Mouse (Mus musculus) urinary bladder, postnatal 10 days (tissue): ENCODE measurements around the gene Lcn10.
"Not testable (repeated sequence)": the region's sequence is repeated elsewhere in the genome, so short reads cannot be mapped to it uniquely, and the experiment has no call there.

Source experiments
- DNase-seq: peaks from one replicate; pipeline ENCODE4 v3.0.0; 2022; ENCODE audit warnings: low spot score

Lcn10 gene

DNA sequence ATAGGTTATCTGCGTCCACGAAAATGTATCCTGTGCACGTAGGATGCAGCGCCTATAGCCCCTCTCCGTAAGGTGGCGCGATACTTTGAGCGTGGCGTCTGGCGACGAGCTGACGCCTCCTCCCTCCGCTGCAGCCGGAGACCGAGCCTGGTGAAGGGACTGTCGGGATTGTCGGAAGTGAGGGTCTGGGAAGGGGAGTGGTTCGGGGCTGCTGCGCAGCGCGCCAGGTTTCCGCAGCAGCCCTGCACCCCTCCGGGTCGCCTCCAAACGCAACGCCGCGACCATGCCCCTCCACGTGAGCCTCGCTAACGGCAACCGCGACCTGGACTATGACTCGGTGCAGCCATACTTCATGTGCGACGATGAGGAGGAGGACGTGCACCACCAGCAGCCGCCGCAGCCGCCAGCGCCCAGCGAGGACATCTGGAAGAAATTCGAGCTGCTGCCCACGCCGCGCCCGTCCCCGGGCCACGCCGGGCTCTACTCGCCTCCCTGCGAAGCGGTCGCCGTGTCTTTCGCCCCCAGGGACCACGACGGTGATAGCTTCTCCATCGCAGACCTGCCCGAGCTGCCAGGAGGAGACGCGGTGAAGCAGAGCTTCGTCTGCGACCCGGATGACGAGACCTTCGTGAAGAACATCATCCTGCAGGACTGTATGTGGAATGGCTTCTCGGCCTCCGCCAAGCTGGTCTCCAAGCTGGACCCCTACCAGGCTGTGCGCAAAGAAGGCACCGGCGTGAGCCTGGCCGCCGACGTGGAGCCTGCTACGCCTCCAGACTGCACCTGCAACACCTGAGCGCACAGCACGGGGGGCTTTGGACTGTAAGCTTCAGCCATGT is 24.3 kb downstream of the Lcn10 start, which contains the start of gene Bmyc:
TSS of gene Bmyc (plus strand) at position 97 of the 839 bp plus-strand sequence.
- DNase-seq, result no peak

DNA sequence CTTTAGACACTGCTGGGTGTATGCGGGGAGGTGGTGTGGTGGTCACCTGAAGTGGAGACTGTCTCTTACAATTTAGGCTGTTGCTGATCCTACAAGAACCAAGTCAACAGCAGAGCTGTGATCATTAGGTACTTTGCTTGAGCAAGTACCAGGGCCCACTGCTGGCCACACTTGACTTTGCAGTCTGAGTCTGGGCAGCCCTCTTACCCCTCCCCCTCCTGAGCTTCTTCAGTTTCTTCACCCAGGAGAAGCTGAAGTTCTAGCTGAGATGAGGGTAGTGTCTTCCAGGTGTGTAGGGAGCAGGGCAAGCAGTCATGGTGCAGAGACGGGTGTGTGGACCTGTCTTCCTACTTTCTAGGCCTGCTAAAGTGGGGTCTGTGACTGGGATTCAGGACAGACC is 25.6 kb downstream of the Lcn10 start:
- no peak for DNase-seq

DNA sequence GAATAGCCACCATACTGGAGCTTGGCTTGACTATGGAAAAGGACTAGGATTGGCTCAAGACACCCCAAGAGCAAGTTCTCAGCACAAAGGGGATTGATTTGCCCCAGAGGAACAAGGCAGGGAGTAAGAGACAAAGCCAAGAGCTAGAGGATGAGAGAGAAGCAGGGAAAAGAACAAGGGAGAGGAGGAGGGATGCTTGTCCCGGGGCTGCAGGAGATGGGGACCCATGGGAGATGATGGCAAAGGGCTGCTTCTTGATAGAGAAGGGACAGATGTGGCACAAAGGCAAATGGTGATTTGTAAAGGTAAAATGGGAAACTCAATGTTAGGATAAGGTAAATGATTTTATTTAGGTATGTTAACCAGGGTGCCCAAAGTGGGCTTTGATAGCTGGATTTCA is 26.5 kb downstream of the Lcn10 start:
- not testable (repeated sequence) for DNase-seq

DNA sequence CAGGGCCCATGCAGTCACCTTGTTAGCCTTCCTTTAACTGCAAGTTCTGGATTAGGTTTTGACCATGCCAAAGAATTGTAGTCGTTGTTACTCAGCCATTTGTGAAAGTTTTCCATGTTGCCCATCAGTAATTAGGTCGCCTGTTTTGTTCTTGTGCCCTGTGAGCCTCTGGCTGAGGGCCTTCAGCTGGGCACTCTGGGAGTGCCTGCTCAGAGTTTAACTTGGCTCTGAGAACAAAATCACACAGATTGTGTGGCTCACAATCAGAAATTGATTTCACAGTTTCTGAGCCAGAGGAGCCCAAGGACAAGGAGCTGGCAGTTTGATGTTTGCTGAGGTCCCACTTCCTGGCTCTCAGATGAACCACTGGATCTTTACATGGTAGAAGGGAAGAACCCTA is 27.3 kb downstream of the Lcn10 start:
- not testable (repeated sequence) for DNase-seq

DNA sequence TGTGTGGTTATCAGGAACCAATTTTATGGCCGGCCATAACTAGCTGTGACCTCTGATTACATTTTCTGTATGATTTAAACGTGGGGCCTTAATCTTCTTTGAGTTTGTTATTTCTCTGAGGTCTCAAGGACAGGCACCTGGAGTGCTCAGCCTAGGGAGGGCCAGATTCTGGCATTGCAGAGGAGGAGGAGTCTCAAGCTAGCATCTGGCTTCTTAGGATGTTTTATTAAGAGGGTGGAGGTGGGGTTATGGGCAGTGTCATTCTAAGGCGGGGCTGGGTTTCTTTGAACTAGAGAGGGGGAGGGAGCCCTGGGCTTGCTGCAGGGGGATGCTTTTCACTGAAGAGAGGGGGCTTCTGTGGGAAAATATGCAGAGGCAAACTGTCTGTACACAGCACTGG is 29.1 kb downstream of the Lcn10 start:
- not testable (repeated sequence) for DNase-seq

DNA sequence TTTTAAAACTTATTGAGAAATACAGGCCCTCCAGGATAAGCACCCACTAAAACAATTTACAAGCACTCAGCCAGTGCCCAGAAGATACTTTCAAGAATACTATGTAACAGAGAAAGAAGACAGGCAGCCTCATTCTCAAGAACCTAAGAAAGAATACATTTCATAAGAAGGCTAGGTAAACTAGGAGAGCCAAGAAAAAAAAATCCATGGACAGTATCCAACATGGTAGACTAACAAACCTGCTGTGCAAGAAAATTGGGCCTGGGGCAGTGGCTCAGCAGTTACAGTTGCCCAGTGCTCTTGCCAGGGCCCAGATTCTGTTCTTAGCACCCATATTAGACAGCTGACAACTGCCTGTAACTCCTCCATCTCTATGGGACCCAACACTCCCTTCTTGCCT is 34.7 kb downstream of the Lcn10 start:
- DNase-seq, result no peak

DNA sequence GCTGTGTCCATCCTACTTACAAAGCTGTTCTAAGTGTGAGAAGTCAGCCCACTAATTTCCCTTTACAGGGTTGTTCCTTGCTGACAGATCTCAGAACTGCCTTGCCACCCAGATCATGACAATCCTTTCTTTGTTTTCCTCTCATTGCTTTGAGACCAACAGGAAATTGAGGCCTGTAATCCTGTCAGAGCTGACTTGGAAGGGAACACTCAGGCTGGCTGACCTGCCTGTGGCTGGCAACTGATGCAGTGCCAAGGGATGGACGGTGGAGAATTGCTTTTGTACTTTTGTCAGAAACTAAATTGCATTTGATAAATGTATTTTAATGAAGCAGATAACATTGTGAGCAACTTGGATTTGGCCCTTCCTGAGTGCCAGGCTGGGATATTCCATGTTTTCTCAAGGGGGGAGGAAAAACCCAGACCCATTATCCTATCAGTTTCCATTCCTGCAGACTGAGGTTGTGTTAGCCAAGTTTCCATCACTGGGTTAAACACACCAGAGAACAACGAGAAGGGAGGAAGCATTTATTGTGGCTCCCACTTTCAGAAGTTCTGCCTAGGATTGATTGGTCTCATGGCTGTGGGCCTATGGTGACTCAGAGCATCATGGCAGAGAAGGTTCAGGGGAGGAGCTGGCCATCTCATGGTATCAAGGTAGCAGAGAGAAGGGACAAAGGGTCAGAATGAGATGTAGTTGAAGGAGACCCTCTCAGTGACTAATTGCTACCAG is 50.8 kb downstream of the Lcn10 start:
- no peak for DNase-seq
